Mouse (Mus musculus): ENCODE measurements at regions not wholly inside any gene's neighbourhood (a gene's known extent, or its start where the extent isn't known, plus 50 kb on each side); places are given as distances from the start of the nearest gene placed in this dataset.

- Histone ChIP-seq H3K27ac (ENCODE audit: insufficient read depth, low read length) (no peak overlapping the region), H3K4me3 (ENCODE audit: insufficient read depth, low read length) (no peak overlapping the region), H3K4me1 (ENCODE audit: control insufficient read depth, insufficient read depth, low read length) (no peaks in the 10 kb centered on the region)
- TF ChIP-seq POLR2A (IDR thresholded peaks at IDR 0.05; ENCODE audit: low read depth, low read length) (no peak), CTCF (IDR thresholded peaks at IDR 0.05; ENCODE audit: borderline replicate concordance, insufficient read depth, low read length) (no peak)
Observed at GRCm38 (mm10) chr13:115165981-115166380, 64.2 kb upstream of the Itga1 start.

DNA sequence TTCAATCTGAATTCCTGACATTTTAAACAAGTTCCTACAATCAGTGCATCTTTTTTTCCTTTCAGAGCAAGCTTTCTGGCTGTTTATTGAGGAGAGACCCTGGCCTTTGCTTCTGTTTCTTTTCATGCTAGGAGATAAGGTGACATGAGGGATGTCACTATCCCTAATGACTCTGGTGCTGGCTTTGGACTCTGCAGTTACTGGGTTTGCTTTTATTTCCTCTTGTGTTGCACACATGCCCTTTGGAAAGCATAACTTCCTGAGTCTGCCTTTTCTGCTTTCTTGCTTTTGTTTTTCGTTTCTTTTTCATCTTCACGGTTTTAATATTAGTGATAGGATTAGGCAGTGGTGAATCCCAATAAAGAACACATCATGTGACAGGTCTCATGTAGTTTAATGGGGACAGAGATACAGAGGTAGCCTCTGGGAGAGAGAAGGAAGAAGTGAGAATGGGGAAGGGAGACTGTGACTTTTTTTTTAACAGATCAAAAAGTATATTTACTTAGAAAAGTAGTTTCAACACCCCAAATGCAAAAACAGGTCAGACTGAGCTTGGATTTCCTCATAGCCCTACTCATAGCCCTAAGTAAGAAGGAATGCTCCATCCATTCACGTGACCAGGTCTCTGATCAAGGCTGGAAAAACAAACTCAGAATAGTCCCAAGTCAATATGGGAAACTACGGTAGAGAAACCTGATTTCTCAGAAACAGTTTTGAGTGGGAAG is 61.1 kb upstream of the Itga1 start:
- no peak overlapping the region for H3K27ac ChIP-seq (ENCODE audit: insufficient read depth, low read length)
- TF ChIP-seq POLR2A (IDR thresholded peaks at IDR 0.05; ENCODE audit: low read depth, low read length) (no peak), CTCF (IDR thresholded peaks at IDR 0.05; ENCODE audit: borderline replicate concordance, insufficient read depth, low read length) (no peak)

DNA sequence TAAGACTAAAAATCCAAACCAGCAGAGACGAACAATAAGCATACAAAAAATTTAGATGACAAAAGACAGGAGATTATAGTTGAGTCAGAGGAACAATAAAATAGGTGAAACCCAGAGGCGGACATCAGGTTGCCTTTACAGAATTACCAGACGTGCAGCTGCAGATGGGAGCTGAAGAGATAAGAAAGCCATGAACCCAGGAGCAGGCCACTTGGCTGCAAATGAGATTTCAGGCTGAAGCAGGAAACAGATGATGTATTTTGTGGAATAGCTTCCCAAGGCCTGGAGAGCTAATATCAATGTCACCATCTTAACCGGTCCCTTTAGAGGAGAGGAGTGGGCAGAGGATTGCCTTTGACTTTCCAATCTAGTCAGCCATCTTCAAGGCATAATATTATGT is 57.6 kb upstream of the Itga1 start:
- Histone ChIP-seq H3K4me3 (ENCODE audit: insufficient read depth, low read length) (no peak overlapping the region), H3K27ac (ENCODE audit: insufficient read depth, low read length) (no peak overlapping the region), H3K4me1 (ENCODE audit: control insufficient read depth, insufficient read depth, low read length) (no peaks in the 10 kb centered on the region)
- no peak for TF ChIP-seq CTCF (IDR thresholded peaks at IDR 0.05; ENCODE audit: borderline replicate concordance, insufficient read depth, low read length)
- TF ChIP-seq POLR2A (IDR thresholded peaks at IDR 0.05; ENCODE audit: low read depth, low read length): no peak

More for the DNA sequence above, 61.1 kb upstream of the Itga1 start:
- H3K4me1 ChIP-seq (ENCODE audit: control insufficient read depth, insufficient read depth, low read length): no peaks in the 10 kb centered on the region
- H3K4me3 ChIP-seq (ENCODE audit: insufficient read depth, low read length): no peak overlapping the region
